Mouse (Mus musculus) midbrain, embryonic 11.5 days (tissue): ENCODE measurements at regions not wholly inside any gene's neighbourhood (a gene's known extent, or its start where the extent isn't known, plus 50 kb on each side); places are given as distances from the start of the nearest gene placed in this dataset.
"Not testable (repeated sequence)": the region's sequence is repeated elsewhere in the genome, so short reads cannot be mapped to it uniquely, and the experiment has no call there.

Experiments
- ATAC-seq: fragments of 200-750 bp; cut with Nextera tagmentation; 2 replicates; pipeline ENCODE4 v1.8.0; 2017; ENCODE audit warnings: moderate TSS enrichment, moderate library complexity; ENCODE audit not compliant: low FRiP score
- DNase-seq: peaks from one replicate; pipeline ENCODE4 v3.0.0; 2015; ENCODE audit warnings: low spot score; ENCODE audit errors: missing footprints
- H3K27ac ChIP-seq: fragments of 300-500 bp; sonication (generic); 2 replicates; pipeline ENCODE4 v1.5.1; 2014; ENCODE audit warnings: low read depth, low read length
- H3K27me3 ChIP-seq: fragments of 300-500 bp; sonication (generic); 2 replicates; pipeline ENCODE4 v1.6.1; 2014; ENCODE audit warnings: mild to moderate bottlenecking, low read length, moderate library complexity, mixed read lengths; ENCODE audit not compliant: control insufficient read depth, insufficient read depth
- H3K36me3 ChIP-seq: fragments of 300-500 bp; sonication (generic); 2 replicates; pipeline ENCODE4 v1.6.1; 2014; ENCODE audit warnings: mild to moderate bottlenecking, low read length, moderate library complexity, mixed read lengths; ENCODE audit not compliant: control insufficient read depth, insufficient read depth
- H3K4me1 ChIP-seq: fragments of 300-500 bp; sonication (generic); 2 replicates; pipeline ENCODE4 v1.6.1; 2014; ENCODE audit warnings: low read length; ENCODE audit not compliant: control insufficient read depth, insufficient read depth
- H3K4me2 ChIP-seq: fragments of 300-500 bp; sonication (generic); 2 replicates; pipeline ENCODE4 v1.6.1; 2014; ENCODE audit warnings: mild to moderate bottlenecking, moderate library complexity
- H3K4me3 ChIP-seq: fragments of 300-500 bp; sonication (generic); 2 replicates; pipeline ENCODE4 v1.5.1; 2014; ENCODE audit warnings: low read depth, low read length
- H3K9ac ChIP-seq: fragments of 300-500 bp; sonication (generic); 2 replicates; pipeline ENCODE4 v1.6.1; 2014; ENCODE audit warnings: low read length
- H3K9me3 ChIP-seq: fragments of 300-500 bp; sonication (generic); 2 replicates; pipeline ENCODE4 v1.6.1; 2016; ENCODE audit warnings: low read length; ENCODE audit not compliant: control insufficient read depth
- WGBS: fragments of 180-500 bp; shearing (Covaris S2); extraction: QIAGEN DNeasy Blood & Tissue Kit; methylation state at CpG from one replicate; pipeline ENCODE4 v1.1.7; 2014; 5-methylcytosine and 5-hydroxymethylcytosine counted together

DNA sequence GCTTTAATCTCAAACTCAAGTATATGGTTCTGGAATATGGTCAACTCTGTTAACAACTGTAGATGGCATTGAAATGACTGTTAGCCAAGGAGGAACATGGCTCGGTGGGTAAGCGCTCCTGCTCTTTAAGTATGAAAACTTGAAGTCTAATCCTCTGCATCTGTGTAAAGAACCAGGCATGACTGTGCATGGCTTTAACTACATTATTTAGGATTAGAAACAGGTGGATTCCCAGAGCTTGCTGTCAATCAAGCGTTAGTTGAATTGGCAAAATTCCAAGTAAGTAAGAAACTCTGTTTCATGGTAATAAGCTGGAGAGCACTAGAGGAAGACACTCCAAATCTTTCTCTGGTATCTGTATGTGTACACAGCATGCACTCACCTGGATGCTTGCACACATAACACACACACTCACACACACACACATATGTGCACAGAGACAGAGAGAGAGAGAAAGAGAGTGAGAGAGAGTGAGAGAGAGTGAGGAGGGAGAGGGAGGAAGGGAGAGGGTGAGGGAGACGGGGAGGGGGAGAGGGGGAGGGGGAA is 993.9 kb upstream of the Pom121l12 start:
- H3K4me3 ChIP-seq: no peak overlapping the region
- no peak overlapping the region for H3K9ac ChIP-seq
- H3K27ac ChIP-seq: no peak overlapping the region
- no peaks in the 10 kb centered on the region for H3K9me3 ChIP-seq
- H3K4me2 ChIP-seq: no peak overlapping the region
- ATAC-seq (0 out of 2 replicates have a peak, but pooled peaks have one; percentile 42), DNase-seq (no peak)
- 82% methylated on average over 3 of the region's 4 CpGs for WGBS
- H3K4me1 ChIP-seq: no peaks in the 10 kb centered on the region
- no peaks in the 10 kb centered on the region for H3K36me3 ChIP-seq
- H3K27me3 ChIP-seq: no peaks in the 10 kb centered on the region

GRCm38 (mm10) chr11:13584726-13585125 is 1014.4 kb upstream of the Pom121l12 start:
- Histone ChIP-seq H3K4me3 (no peak overlapping the region), H3K4me2 (no peak overlapping the region), H3K27ac (no peak overlapping the region), H3K27me3 (no peaks in the 10 kb centered on the region), H3K9me3 (no peaks in the 10 kb centered on the region), H3K9ac (no peak overlapping the region), H3K36me3 (no peaks in the 10 kb centered on the region), H3K4me1 (no peaks in the 10 kb centered on the region)
- DNase-seq (no peak), ATAC-seq (no peak)

DNA sequence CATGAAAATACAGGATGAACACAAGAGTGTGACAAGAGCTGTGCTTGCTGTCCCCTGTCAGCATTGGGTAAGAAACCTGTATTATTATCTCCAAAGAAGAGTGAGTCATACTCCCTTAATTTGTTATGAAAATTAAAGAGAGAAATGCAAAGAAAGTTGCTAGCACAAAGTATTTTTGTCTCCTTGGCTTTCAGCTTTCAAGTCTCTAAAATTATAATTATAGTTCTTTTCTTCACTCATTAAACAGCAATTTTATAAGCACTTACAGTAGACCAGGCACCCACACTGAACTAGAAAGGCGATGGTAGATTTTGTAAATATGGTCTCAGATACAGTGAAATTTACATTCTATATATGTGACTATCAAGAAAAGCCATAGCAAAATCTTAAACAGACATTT is 1043.8 kb upstream of the Pom121l12 start:
- Histone ChIP-seq H3K4me2 (no peak overlapping the region), H3K9me3 (no peaks in the 10 kb centered on the region), H3K4me3 (no peak overlapping the region), H3K27ac (no peak overlapping the region), H3K9ac (no peak overlapping the region), H3K36me3 (no peaks in the 10 kb centered on the region), H3K27me3 (no peaks in the 10 kb centered on the region), H3K4me1 (no peaks in the 10 kb centered on the region)
- DNase-seq: no peak
- ATAC-seq: no peak
- 85% methylated on average over 1 of the region's 1 CpGs for WGBS

DNA sequence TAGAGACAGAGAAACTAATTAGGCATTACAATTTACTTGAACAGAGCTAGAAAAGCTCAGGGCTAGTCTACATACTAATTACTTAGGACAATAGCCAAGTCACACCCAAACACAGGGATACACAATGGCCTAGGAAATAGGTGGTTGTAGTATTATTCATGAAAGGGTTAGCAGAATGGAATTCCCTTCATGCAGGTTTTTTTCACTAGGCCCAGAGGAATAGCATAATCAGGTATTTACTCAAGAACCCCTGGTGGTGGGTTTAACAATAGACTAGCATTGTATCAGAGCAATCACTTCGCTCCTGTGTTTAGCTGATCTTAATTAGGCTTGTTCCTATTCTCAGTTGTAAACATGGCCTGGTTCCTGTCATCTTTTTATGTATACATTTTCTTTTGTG is 1054.9 kb upstream of the Cobl start:
- H3K9ac ChIP-seq, H3K36me3 ChIP-seq: not testable (repeated sequence)
- WGBS: 62% methylated on average over 1 of the region's 1 CpGs

GRCm38 (mm10) chr11:13510914-13511313 is 1046.2 kb upstream of the Cobl start:
- H3K4me2 ChIP-seq, H3K4me3 ChIP-seq, ATAC-seq, H3K9ac ChIP-seq, H3K27ac ChIP-seq, H3K9me3 ChIP-seq, DNase-seq, H3K4me1 ChIP-seq, H3K36me3 ChIP-seq, H3K27me3 ChIP-seq: not testable (repeated sequence)
- 95% methylated on average over 4 of the region's 5 CpGs for WGBS

More for the DNA sequence above, 1054.9 kb upstream of the Cobl start:
- ATAC-seq, H3K9me3 ChIP-seq, H3K4me1 ChIP-seq, DNase-seq, H3K27me3 ChIP-seq, H3K4me2 ChIP-seq, H3K27ac ChIP-seq, H3K4me3 ChIP-seq: not testable (repeated sequence)

DNA sequence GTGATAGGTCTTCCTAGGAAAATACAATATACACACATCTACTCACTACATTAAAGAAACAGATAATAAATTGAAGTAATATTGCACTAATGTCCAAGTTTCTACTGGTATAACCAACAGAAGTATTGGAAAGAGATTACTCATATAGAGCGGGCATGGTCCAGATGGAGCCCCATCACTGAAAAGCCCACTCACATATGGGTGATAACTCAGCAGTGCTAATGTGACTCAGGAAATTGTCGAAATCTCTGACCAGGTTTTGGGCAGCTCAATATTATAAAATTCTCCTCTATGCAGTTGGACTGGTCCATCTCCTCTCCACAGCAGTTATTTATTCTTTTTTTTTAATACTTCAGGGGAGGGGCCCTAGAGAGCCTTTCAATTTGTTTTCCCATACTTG is 1021.2 kb upstream of the Cobl start:
- Histone ChIP-seq H3K36me3 (no peaks in the 10 kb centered on the region), H3K4me3 (no peak overlapping the region), H3K4me1 (no peaks in the 10 kb centered on the region), H3K9ac (no peak overlapping the region), H3K27me3 (no peaks in the 10 kb centered on the region), H3K27ac (no peak overlapping the region), H3K4me2 (no peak overlapping the region), H3K9me3 (no peaks in the 10 kb centered on the region)
- WGBS: 89% methylated on average over 2 of the region's 2 CpGs
- no peak for DNase-seq
- no peak for ATAC-seq

- DNase-seq, H3K27ac ChIP-seq, H3K9me3 ChIP-seq, H3K4me1 ChIP-seq, ATAC-seq, H3K4me3 ChIP-seq, H3K36me3 ChIP-seq, H3K9ac ChIP-seq, H3K27me3 ChIP-seq, H3K4me2 ChIP-seq: not testable (repeated sequence)
- WGBS: 94% methylated on average over 1 of the region's 1 CpGs
Observed at GRCm38 (mm10) chr11:13451516-13451915, 986.8 kb upstream of the Cobl start.

GRCm38 (mm10) chr11:13436433-13436832 is 971.7 kb upstream of the Cobl start:
- 80% methylated on average over 1 of the region's 1 CpGs for WGBS
- ATAC-seq: no peak

DNA sequence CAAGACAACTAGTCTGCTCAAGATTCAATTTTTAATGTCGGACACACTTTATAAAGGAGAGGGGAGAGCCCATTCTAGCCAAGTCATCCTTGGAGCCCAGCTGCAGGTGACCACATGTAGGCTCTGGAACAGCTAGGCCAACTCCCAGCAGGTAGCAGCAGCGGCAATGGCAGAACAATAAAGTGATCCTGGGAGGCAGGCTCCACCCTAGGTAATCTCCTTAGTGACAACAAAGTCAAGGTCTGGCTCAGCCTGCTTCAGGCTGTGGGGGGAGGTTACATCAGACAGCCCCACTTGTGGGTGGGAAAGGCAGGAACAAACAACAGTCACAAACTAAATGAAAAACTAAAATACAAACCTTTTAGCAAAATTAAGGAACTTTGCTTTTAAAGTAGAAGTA is 953.1 kb upstream of the Cobl start:
- H3K4me1 ChIP-seq, H3K27ac ChIP-seq, ATAC-seq, H3K4me3 ChIP-seq, DNase-seq, H3K4me2 ChIP-seq, H3K36me3 ChIP-seq, H3K27me3 ChIP-seq, H3K9ac ChIP-seq, H3K9me3 ChIP-seq: not testable (repeated sequence)
- 12% methylated on average over 2 of the region's 2 CpGs for WGBS

More at GRCm38 (mm10) chr11:13436433-13436832, 971.7 kb upstream of the Cobl start:
- H3K9ac ChIP-seq: no peak overlapping the region
- no peaks in the 10 kb centered on the region for H3K4me1 ChIP-seq
- H3K36me3 ChIP-seq: no peaks in the 10 kb centered on the region
- no peaks in the 10 kb centered on the region for H3K27me3 ChIP-seq
- no peak overlapping the region for H3K27ac ChIP-seq
- no peak for DNase-seq
- no peaks in the 10 kb centered on the region for H3K9me3 ChIP-seq
- H3K4me2 ChIP-seq: no peak overlapping the region
- H3K4me3 ChIP-seq: no peak overlapping the region
